8 mouse cellular contexts compared by ENCODE assay signal in genomic region chr6:144181083-144181866, GRCm38 (mm10).
DNase-seq lines count a peak whose midpoint lies in the region; ATAC-seq and TF ChIP-seq lines count a peak whose summit lies in the region.

No protein-coding gene starts in this region.

- H3K9me3 ChIP-seq in forebrain, embryonic 11.5 days (ENCODE audit: control insufficient read depth, low read length): no peaks in the 10 kb centered on the region
- H3K9me3 ChIP-seq in hindbrain, embryonic 12.5 days (replicated peaks): no peaks in the 10 kb centered on the region
- no peaks in the 10 kb centered on the region for H3K9me3 ChIP-seq in limb, embryonic 15.5 days
- no peaks in the 10 kb centered on the region for H3K9me3 ChIP-seq in stomach, postnatal 0 days (ENCODE audit: control insufficient read depth, low read length)

- H3K4me2 ChIP-seq in forebrain, embryonic 11.5 days (ENCODE audit: low read depth, low read length, severe bottlenecking): no peak overlapping the region
- peak overlapping the region; percentile 44 for H3K4me2 ChIP-seq in hindbrain, embryonic 12.5 days (replicated peaks)
- H3K4me2 ChIP-seq in limb, embryonic 15.5 days: peak overlapping the region; percentile 40
- 0 out of 2 replicates have a peak overlapping the region, but pooled peaks have one; percentile 0 for H3K4me2 ChIP-seq in stomach, postnatal 0 days (replicated peaks; ENCODE audit: low read depth)

- H3K79me2 ChIP-seq in liver, adult 2 months (ENCODE audit: control insufficient read depth, insufficient read depth, low read length): peaks cover 36% of the 10 kb centered on the region

- H3K36me3 ChIP-seq in liver, adult 2 months (ENCODE audit: control insufficient read depth, insufficient read depth, low read length): no peaks in the 10 kb centered on the region
- no peaks in the 10 kb centered on the region for H3K36me3 ChIP-seq in forebrain, embryonic 11.5 days (ENCODE audit: control insufficient read depth, insufficient read depth, low read length)
- H3K36me3 ChIP-seq in hindbrain, embryonic 12.5 days: no peaks in the 10 kb centered on the region
- H3K36me3 ChIP-seq in limb, embryonic 15.5 days: no peaks in the 10 kb centered on the region
- no peaks in the 10 kb centered on the region for H3K36me3 ChIP-seq in stomach, postnatal 0 days (ENCODE audit: control insufficient read depth, insufficient read depth, low read length)

- peak overlapping the region; percentile 18; the same call in 1 of the 2 replicates for H3K27ac ChIP-seq in liver, adult 2 months (replicated peaks; ENCODE audit: insufficient read depth, low read depth, low read length)
- peak overlapping the region; percentile 42; the same call in 1 of the 2 replicates for H3K27ac ChIP-seq in forebrain, embryonic 11.5 days (ENCODE audit: low read depth, low read length)
- peak overlapping the region; percentile 25 for H3K27ac ChIP-seq in hindbrain, embryonic 12.5 days
- peak overlapping the region; percentile 64 for H3K27ac ChIP-seq in limb, embryonic 15.5 days
- H3K27ac ChIP-seq in stomach, postnatal 0 days (replicated peaks): no peak overlapping the region

- no peak for TF ChIP-seq EP300 in stomach, postnatal 0 days (optimal IDR thresholded peaks at IDR 0.05)

- no peak for TF ChIP-seq POLR2A in liver, adult 2 months (IDR thresholded peaks at IDR 0.05; ENCODE audit: extremely low read depth, insufficient read depth, low read length)

- peak overlapping the region; percentile 21 for H3K4me3 ChIP-seq in liver, adult 2 months (ENCODE audit: insufficient read depth, low read depth, low read length)
- no peak overlapping the region for H3K4me3 ChIP-seq in forebrain, embryonic 11.5 days (ENCODE audit: low read depth, low read length)
- peak overlapping the region; percentile 10; the same call in 1 of the 2 replicates for H3K4me3 ChIP-seq in hindbrain, embryonic 12.5 days
- H3K4me3 ChIP-seq in limb, embryonic 15.5 days: peak overlapping the region; percentile 24
- H3K4me3 ChIP-seq in stomach, postnatal 0 days (ENCODE audit: low read depth, low read length): peak overlapping the region; percentile 17; the same call in 1 of the 2 replicates

- no peak for TF ChIP-seq CTCF in liver, adult 2 months (IDR thresholded peaks at IDR 0.05; ENCODE audit: low read depth, low read length)
- no peak for TF ChIP-seq CTCF in stomach, postnatal 0 days (IDR thresholded peaks at IDR 0.05; ENCODE audit: low read depth)

- 63% methylated on average over 12 of the region's 12 CpGs for WGBS in liver, adult 2 months
- 38% methylated on average over 12 of the region's 12 CpGs for WGBS in forebrain, embryonic 11.5 days
- WGBS in hindbrain, embryonic 12.5 days: 48% methylated on average over 12 of the region's 12 CpGs
- WGBS in limb, embryonic 15.5 days: 26% methylated on average over 12 of the region's 12 CpGs
- 59% methylated on average over 12 of the region's 12 CpGs for WGBS in stomach, postnatal 0 days

- no peak for DNase-seq in liver, adult 2 months (ENCODE audit: extremely low read depth, low read depth, low spot score)
- no peak for DNase-seq in liver
- DNase-seq in forebrain, embryonic 11.5 days (ENCODE audit: low spot score): no peak
- DNase-seq in stomach, postnatal 0 days (ENCODE audit: low spot score): no peak
- DNase-seq in thymus, postnatal 14 days: no peak
- no peak for DNase-seq in spleen, adult 12 weeks (ENCODE audit: low spot score)

- peaks cover 2% of the 10 kb centered on the region; the same call in 1 of the 2 replicates for H3K4me1 ChIP-seq in liver, adult 2 months (ENCODE audit: control insufficient read depth, insufficient read depth, low read length)
- H3K4me1 ChIP-seq in forebrain, embryonic 11.5 days (replicated peaks; ENCODE audit: control insufficient read depth, insufficient read depth, low read length): peaks cover 2% of the 10 kb centered on the region; the same call in 1 of the 2 replicates
- peaks cover 10% of the 10 kb centered on the region; the same call in 1 of the 2 replicates for H3K4me1 ChIP-seq in hindbrain, embryonic 12.5 days
- peaks cover 6% of the 10 kb centered on the region; the same call in 1 of the 2 replicates for H3K4me1 ChIP-seq in limb, embryonic 15.5 days
- H3K4me1 ChIP-seq in stomach, postnatal 0 days (replicated peaks; ENCODE audit: control insufficient read depth, insufficient read depth): no peaks in the 10 kb centered on the region

- no peak; the same call in 1 of the 2 replicates for ATAC-seq in forebrain, embryonic 11.5 days (replicated peaks; ENCODE audit: low FRiP score)
- no peak for ATAC-seq in hindbrain, embryonic 12.5 days (ENCODE audit: low FRiP score)
- no peak for ATAC-seq in limb, embryonic 15.5 days (ENCODE audit: insufficient number of reproducible peaks, low FRiP score, low TSS enrichment, low read depth)
- no peak for ATAC-seq in stomach, postnatal 0 days (ENCODE audit: low FRiP score, low TSS enrichment)

- no peaks in the 10 kb centered on the region for H3K27me3 ChIP-seq in liver, adult 2 months (ENCODE audit: control insufficient read depth, insufficient read depth, low read length)
- no peaks in the 10 kb centered on the region for H3K27me3 ChIP-seq in forebrain, embryonic 11.5 days (ENCODE audit: control insufficient read depth, insufficient read depth, low read length)
- no peaks in the 10 kb centered on the region for H3K27me3 ChIP-seq in hindbrain, embryonic 12.5 days
- no peaks in the 10 kb centered on the region for H3K27me3 ChIP-seq in limb, embryonic 15.5 days
- no peaks in the 10 kb centered on the region for H3K27me3 ChIP-seq in stomach, postnatal 0 days (ENCODE audit: control insufficient read depth, insufficient read depth, low read length)

- no peak overlapping the region for H3K9ac ChIP-seq in liver, adult 2 months (ENCODE audit: low read depth, low read length)
- 0 out of 2 replicates have a peak overlapping the region, but pooled peaks have one; percentile 5 for H3K9ac ChIP-seq in forebrain, embryonic 11.5 days (ENCODE audit: low read length)
- H3K9ac ChIP-seq in hindbrain, embryonic 12.5 days: no peak overlapping the region
- no peak overlapping the region for H3K9ac ChIP-seq in limb, embryonic 15.5 days
- 0 out of 2 replicates have a peak overlapping the region, but pooled peaks have one; percentile 32 for H3K9ac ChIP-seq in stomach, postnatal 0 days (ENCODE audit: low read length)

Comparison
In these comparisons a context has a peak if more than half of its experiments do, and no peak if none do; other contexts are left out.
1. H3K9ac ChIP-seq: peak in forebrain, embryonic 11.5 days (single experiment) and stomach, postnatal 0 days (single experiment); none in liver, adult 2 months (single experiment), hindbrain, embryonic 12.5 days (single experiment) and limb, embryonic 15.5 days (single experiment).